Mouse (Mus musculus) G1E (cell line): ENCODE measurements around the gene Rpl36. TPM values are rescaled to one million over a fixed set of nuclear protein-coding genes. Genes with fewer than 3 reads are reported as not detected.
A peak's percentile ranks its signal among the peaks of the same experiment; 100 is the strongest.
"Not testable (repeated sequence)": the region's sequence is repeated elsewhere in the genome, so short reads cannot be mapped to it uniquely, and the experiment has no call there.

Source experiments
- ATAC-seq: 2 replicates; pipeline ENCODE4 v1.8.0; 2016; ENCODE audit warnings: mild to moderate bottlenecking; ENCODE audit not compliant: insufficient number of reproducible peaks, poor library complexity, low FRiP score, severe bottlenecking; ENCODE audit errors: extremely low read depth
- DNase-seq: peaks from one replicate; pipeline ENCODE4 v3.0.0; 2012; ENCODE audit warnings: low spot score
- H3K27me3 ChIP-seq: 2 replicates; pipeline ENCODE4 v1.6.1; 2012; ENCODE audit warnings: mild to moderate bottlenecking, low read length, inconsistent platforms; ENCODE audit not compliant: insufficient read depth
- H3K36me3 ChIP-seq: replicated peaks from 2 replicates; pipeline ENCODE3; 2012; ENCODE audit warnings: mild to moderate bottlenecking, inconsistent platforms
- H3K4me1 ChIP-seq: 2 replicates; pipeline ENCODE4 v1.6.1; 2012; ENCODE audit warnings: low read depth, low read length, inconsistent platforms, mixed read lengths; ENCODE audit not compliant: insufficient read depth
- H3K4me3 ChIP-seq: 2 replicates; pipeline ENCODE4 v1.5.1; 2012; ENCODE audit warnings: low read depth, mild to moderate bottlenecking, inconsistent platforms, low read length, moderate library complexity, mixed read lengths
- H3K9me3 ChIP-seq: replicated peaks from 2 replicates; pipeline ENCODE4 v1.6.1; 2012; ENCODE audit warnings: inconsistent platforms
- CTCF ChIP-seq: IDR thresholded peaks from 2 replicates; pipeline ENCODE4 v1.5.1; 2012; ENCODE audit warnings: low read depth, low read length, inconsistent platforms, mixed read lengths
- GATA1 ChIP-seq: IDR thresholded peaks from 2 replicates; pipeline ENCODE4 v1.6.1; 2012; ENCODE audit warnings: borderline replicate concordance, low read length, inconsistent platforms, mixed read lengths
- GATA2 ChIP-seq: IDR thresholded peaks from 2 replicates; pipeline ENCODE4 v1.6.1; 2012; ENCODE audit warnings: low read depth, low read length, inconsistent platforms, borderline replicate concordance
- POLR2AphosphoS5 ChIP-seq: IDR thresholded peaks from 2 replicates; pipeline ENCODE4 v1.6.1; 2012; ENCODE audit warnings: low read depth, low read length, inconsistent platforms; ENCODE audit not compliant: insufficient replicate concordance
- TAL1 ChIP-seq: conservative IDR thresholded peaks from 2 replicates; pipeline ENCODE4 v1.6.1; 2012; ENCODE audit warnings: low read depth, low read length, inconsistent platforms, mixed read lengths
- polyA plus RNA-seq: library from polyadenylated mRNA; stranded (reverse); fragments of >175 nt; gene quantifications from 2 replicates; pipeline ENCODE4 v1.2.3, GENCODE M21; 2012
- total RNA-seq, 2 experiments: library from RNA; stranded (forward) in 1 of 2; stranded (reverse) in 1 of 2; fragments of 200-1000 nt in 1 of 2; fragments of >200 nt in 1 of 2; fragmentation: Nextera tagmentation in 1 of 2; gene quantifications; 2 replicates each; pipeline ENCODE4 v1.2.3; 2014 to 2017

Gene Rpl36
- total and polyA plus RNA-seq, 3 experiments = 1,885 to 9,624 (median 2,574) TPM

DNA sequence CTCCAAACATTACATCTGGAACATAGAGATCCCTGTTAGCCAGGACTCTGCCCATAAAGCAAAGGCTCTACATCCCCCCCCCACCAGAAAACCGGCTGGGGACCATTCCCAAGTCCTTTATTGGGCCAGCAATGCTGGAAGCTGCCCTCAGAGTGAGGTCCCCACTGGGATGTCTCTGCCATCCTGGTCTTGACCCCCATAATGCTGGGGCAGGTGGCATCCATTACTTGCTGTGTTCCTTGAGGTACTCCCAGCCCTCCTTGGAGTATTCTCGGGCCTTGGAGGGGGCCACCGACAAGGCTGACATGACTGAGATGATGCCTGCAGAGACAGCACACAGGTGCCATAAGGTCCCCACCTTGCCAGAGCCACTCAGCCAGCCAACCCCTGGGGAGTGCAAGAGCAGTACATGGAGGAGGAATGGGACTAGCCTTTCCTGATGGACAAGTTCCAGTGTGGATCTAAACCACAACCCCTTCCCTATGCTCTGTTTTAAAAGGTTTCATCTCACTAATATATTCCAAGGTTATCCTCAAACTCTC, 5.6 kb upstream of the Rpl36 start:
- TF ChIP-seq GATA2 (no peak), CTCF (no peak)
- H3K9me3 ChIP-seq = no peaks in the 10 kb centered on the region
- H3K4me3 ChIP-seq = peak overlapping the region; percentile 43; the same call in 1 of the 2 replicates
- DNase-seq (no peak), ATAC-seq (no peak)
- no peaks in the 10 kb centered on the region for H3K27me3 ChIP-seq
- H3K36me3 ChIP-seq = peaks cover 76% of the 10 kb centered on the region
- H3K4me1 ChIP-seq = peaks cover 73% of the 10 kb centered on the region

DNA sequence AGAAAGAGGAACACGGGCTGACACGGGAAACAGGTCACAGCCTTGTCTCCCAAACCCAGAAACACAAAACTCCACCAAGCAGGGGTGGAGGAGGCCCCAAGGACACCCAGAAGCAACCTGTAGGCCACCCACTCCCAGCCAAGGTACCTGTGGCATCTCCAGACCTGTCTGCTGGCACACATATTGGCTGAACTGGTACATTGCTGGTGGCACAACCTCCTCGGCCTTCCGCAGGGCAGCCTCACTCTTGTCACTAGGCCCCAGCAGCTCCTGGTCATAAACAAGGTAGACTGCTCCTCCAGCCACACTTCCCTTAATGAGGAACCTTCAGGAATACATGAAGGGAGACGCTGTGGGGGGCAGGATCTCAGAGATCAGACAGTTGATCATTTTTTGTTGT, 4.5 kb upstream of the Rpl36 start:
- TF ChIP-seq CTCF (no peak), GATA2 (no peak), TAL1 (no peak)
- peaks cover 67% of the 10 kb centered on the region for H3K36me3 ChIP-seq
- H3K4me3 ChIP-seq = peak overlapping the region; percentile 82
- H3K27me3 ChIP-seq = no peaks in the 10 kb centered on the region
- DNase-seq (peak; percentile 19), ATAC-seq (no peak)
- peaks cover 78% of the 10 kb centered on the region for H3K4me1 ChIP-seq
- no peaks in the 10 kb centered on the region for H3K9me3 ChIP-seq

DNA sequence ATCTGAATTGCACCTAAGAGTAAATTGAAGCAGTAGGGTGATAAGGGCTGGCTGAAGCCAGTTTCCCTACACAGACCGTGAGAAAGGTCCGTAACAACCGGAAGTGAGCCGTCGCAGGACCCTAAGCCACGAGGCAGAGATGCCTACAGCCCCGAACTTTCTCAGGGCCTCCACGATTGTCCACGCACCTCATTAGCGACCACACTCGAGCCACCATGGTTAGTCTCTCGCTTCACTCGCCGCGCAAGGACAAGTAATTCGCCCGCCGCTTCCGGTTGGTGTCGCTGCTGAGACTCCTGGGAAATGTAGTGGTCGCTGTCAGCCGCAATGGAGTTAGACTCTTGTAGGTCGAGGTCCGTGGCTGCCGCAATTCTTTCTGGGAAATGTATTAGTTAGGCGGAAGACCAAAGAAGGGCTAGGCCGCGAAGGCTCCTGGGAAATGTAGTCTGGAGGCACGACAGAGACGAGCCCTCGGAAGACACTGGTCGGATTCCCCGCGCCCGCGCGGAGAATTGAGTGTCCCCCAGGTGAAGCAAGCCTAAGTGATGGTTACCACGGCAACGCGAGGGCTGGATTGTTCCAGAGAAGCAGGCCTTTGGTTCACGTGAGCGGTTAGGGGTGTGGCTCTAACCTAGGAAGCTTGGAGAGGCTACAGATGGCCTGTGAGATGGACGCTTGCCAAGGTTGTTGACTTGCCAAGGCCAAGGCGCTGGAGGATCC, 3.6 kb upstream of the Rpl36 start, which contains the start of gene 2410015M20Rik:
Gene 2410015M20Rik (minus strand): TSS at position 320 of the 720 bp plus-strand sequence.
- Histone ChIP-seq H3K4me3 (peak within 1 kb of the TSS; percentile 82), H3K4me1 (peaks cover 74% of the 10 kb centered on the region), H3K9me3 (no peaks in the 10 kb centered on the region), H3K36me3 (peaks cover 67% of the 10 kb centered on the region), H3K27me3 (no peaks in the 10 kb centered on the region)
- DNase-seq (peak; percentile 82), ATAC-seq (peak; percentile 77)
- TF ChIP-seq GATA2 (no peak), CTCF (no peak), TAL1 (no peak), POLR2AphosphoS5 (no peak; the same call in 1 of the 2 replicates), GATA1 (no peak)

DNA sequence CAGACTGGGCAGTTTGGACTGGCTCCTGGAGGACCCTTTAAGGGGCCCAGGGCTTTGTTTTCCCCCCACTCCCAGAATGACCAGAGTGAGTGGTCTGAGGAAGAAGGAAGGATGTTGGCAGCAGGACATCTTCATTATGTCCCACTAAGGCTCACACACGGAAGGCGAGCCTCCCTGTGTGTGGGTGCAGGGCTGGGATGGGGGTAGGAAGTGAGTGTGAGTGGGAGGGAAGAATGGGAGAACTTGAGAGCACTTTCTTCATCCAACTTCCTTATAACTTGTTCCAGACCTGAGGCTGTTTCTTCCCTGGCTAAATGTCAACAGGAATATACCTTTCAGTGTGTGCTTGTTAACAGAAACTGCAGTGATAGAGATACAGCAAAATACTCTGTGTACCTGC, 1.9 kb upstream of the Rpl36 start:
- Histone ChIP-seq H3K27me3 (no peaks in the 10 kb centered on the region), H3K4me1 (peaks cover 77% of the 10 kb centered on the region), H3K36me3 (peaks cover 67% of the 10 kb centered on the region), H3K9me3 (no peaks in the 10 kb centered on the region), H3K4me3 (no peak overlapping the region; the same call in 1 of the 2 replicates)
- TF ChIP-seq GATA1 (no peak), POLR2AphosphoS5 (no peak), CTCF (no peak), TAL1 (no peak)
- DNase-seq = no peak
- ATAC-seq = no peak

DNA sequence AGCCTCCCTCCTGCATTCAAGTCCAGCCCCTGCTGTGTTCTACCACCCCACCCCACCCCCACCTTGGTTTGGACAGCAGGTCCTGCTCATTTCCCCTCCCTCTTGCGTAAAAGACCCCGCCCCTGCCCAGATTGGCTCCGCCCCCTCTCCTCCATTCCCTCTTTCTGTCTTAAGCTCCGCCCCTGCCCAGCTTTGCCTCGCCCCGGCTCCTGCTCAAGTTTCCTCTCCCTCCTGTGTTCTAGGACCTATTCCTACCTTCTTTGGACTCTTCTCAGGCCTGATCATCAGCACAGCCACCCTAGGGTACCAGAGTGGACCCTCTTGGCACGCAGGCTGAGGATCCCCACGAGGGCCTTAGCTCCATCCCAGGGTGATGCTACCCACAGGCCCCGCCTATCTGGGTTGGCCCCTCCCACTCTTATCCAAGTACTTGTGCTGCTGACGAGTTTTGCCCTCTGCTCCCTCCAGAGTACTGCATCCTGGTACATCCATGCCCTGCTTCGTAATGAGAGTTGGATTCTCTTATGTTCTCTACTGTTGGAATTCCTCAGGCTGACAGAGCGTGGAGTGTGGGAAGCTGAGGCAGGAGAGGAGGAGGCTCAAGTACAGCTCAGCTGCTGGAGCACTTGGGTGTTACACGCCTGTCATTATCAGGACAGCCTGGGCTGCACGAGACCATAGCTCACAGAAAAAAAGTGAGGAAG, 1.2 kb upstream of the Rpl36 start:
- H3K4me1 ChIP-seq = peaks cover 76% of the 10 kb centered on the region
- H3K36me3 ChIP-seq = peaks cover 67% of the 10 kb centered on the region
- no peaks in the 10 kb centered on the region for H3K9me3 ChIP-seq
- ATAC-seq (no peak), DNase-seq (peak; percentile 34)
- no peak for TF ChIP-seq CTCF
- TF ChIP-seq TAL1 = no peak
- TF ChIP-seq POLR2AphosphoS5 = no peak
- no peak for TF ChIP-seq GATA1
- TF ChIP-seq GATA2 = no peak
- H3K27me3 ChIP-seq = no peaks in the 10 kb centered on the region
- H3K4me3 ChIP-seq = peak overlapping the region; percentile 52; the same call in 1 of the 2 replicates

DNA sequence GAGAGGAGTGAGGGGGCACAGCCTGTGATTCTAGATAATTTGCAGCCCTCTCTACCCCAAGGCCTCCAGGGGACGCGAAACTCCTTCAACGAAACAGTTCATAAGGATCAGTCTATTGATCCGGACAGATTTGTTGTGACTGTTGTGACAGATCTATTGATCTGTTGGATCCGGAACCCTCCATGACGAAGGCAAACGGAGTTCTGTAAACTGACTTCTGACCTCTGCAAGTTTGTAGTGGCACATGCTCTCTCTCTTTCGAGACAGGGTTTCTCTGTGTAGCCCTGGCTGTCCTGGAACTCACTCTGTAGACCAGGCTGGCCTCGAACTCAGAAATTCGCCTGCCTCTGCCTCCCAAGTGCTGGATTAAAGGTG, 664 bp upstream of the Rpl36 start:
- H3K4me3 ChIP-seq = peak overlapping the region; percentile 52; the same call in 1 of the 2 replicates
- H3K36me3 ChIP-seq = peaks cover 67% of the 10 kb centered on the region
- not testable (repeated sequence) for H3K27me3 ChIP-seq, H3K9me3 ChIP-seq, ATAC-seq, DNase-seq
- H3K4me1 ChIP-seq = peaks cover 76% of the 10 kb centered on the region

DNA sequence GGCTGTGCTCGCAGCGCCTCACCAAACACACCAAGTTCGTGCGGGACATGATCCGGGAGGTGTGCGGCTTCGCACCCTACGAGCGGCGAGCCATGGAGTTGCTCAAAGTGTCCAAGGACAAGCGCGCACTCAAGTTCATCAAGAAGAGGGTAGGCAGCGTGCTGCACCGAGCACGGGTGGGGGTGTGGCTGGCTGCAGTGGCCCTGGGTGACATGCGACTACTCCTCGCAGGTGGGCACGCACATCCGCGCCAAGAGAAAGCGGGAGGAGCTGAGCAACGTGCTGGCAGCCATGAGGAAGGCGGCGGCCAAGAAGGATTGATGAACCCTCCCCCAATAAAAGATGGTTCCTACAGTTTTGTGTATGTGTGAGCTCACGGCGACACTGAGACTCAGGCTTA, 677 bp downstream of the Rpl36 start:
- peaks cover 68% of the 10 kb centered on the region for H3K36me3 ChIP-seq

More for the DNA sequence above, 677 bp downstream of the Rpl36 start:
- H3K27me3 ChIP-seq, H3K9me3 ChIP-seq, ATAC-seq: not testable (repeated sequence)
- H3K4me1 ChIP-seq = peaks cover 77% of the 10 kb centered on the region
- DNase-seq = peak; percentile 34
- H3K4me3 ChIP-seq = peak overlapping the region; percentile 88
